Mouse (Mus musculus) C2C12 (cell line): ENCODE measurements at regions not wholly inside any gene's neighbourhood (a gene's known extent, or its start where the extent isn't known, plus 50 kb on each side); places are given as distances from the start of the nearest gene placed in this dataset.

Experiments
- CEBPB ChIP-seq: IDR thresholded peaks from one replicate; pipeline ENCODE4 v1.6.1; 2011; ENCODE audit warnings: low read depth, mild to moderate bottlenecking, control low read depth, moderate library complexity
- CTCF ChIP-seq: IDR thresholded peaks from one replicate; pipeline ENCODE4 v1.5.1; 2011; ENCODE audit not compliant: control insufficient read depth, insufficient read depth, insufficient read length
- FOSL1 ChIP-seq: IDR thresholded peaks from one replicate; pipeline ENCODE4 v1.8.0; 2011; ENCODE audit warnings: mild to moderate bottlenecking, low read length; ENCODE audit not compliant: poor library complexity, insufficient read depth, severe bottlenecking
- MAX ChIP-seq: IDR thresholded peaks from one replicate; pipeline ENCODE4 v1.6.1; 2011; ENCODE audit warnings: mild to moderate bottlenecking, control low read depth
- MYOD1 ChIP-seq: IDR thresholded peaks from one replicate; pipeline ENCODE4 v1.6.1; 2011; ENCODE audit warnings: low read depth; ENCODE audit not compliant: control insufficient read depth, insufficient read length
- USF1 ChIP-seq: IDR thresholded peaks from one replicate; pipeline ENCODE4 v1.6.1; 2011; ENCODE audit warnings: low read depth, mild to moderate bottlenecking, control low read depth, moderate library complexity

DNA sequence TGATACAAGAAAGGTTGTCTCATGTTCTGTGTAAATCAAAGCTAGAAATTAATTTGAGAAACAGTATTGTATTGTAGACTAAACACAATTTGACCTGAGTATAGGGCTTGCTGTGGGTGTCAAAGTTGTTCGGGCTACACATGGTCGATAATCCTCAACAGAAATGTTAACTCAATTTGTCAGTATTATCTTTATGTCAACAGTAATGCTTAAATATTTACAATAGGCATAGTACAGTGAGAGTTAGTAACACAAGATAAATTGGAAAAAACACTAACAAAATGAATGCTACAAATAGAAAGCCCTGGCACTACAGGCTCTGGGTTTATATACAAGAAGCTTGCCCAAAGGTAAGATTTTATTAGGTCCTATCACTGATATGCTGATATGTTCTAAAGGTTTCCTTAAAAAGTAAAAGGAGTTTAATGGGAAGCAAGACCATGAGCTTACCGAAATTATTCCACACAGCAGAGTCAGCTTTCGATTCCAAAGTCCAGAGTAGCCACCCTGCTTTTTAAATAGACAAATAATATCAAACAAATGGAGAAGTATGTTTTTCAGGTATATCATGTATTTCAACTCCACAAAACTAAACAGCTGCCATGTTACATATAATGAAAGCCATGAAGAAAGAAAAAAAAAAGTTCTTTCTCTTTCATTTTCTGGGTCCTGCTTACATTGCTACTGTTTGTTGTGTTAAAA, 277.4 kb upstream of the Paip1 start:
- TF ChIP-seq MYOD1, result no peak
- TF ChIP-seq MAX, result no peak
- no peak for TF ChIP-seq CTCF
- TF ChIP-seq USF1, result no peak
- TF ChIP-seq FOSL1, result no peak
- TF ChIP-seq CEBPB, result no peak
